Mouse (Mus musculus): ENCODE data around the gene Camsap2. TPM values are rescaled to one million over a fixed set of nuclear protein-coding genes. Genes with fewer than 3 reads are reported as not detected.

Camsap2 gene
- polyA plus RNA-seq, 1 experiment from 2014 or later, result 17.5 TPM

DNA sequence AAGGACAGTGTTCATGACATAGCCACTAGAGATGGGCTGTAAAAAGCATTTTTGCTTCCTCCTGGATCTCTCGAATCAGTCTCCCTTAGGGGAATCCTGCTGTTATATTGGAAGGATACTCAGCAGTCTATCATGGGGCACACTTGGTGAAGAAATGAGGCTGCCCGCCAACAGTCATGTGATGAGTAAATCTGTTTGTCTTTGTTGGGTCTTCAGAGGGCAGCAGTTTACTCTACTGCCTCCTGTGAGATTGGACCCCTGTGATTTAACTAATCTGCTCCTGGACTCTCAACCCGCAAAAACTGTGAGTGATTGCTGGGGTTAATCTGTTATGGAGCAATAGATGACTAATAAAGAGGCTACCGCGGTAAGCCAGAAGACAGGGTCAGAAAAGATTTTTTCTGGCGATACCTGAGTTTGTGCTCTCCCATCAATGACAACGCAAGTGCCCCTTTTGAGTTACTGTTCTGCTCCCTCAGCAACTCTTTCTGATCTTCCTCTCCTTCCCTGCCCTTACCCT is 13.0 kb upstream of the Camsap2 start:
- H3K36me3 ChIP-seq (ENCODE audit: inconsistent target), result no peaks in the 10 kb centered on the region
- H3K27ac ChIP-seq, result no peak overlapping the region
- WGBS (ENCODE audit: missing documents), result 94% methylated on average over 7 of the region's 7 CpGs
- H3K4me3 ChIP-seq (ENCODE audit: inconsistent target), result no peak overlapping the region
- no peaks in the 10 kb centered on the region for H3K79me2 ChIP-seq (ENCODE audit: inconsistent target)

DNA sequence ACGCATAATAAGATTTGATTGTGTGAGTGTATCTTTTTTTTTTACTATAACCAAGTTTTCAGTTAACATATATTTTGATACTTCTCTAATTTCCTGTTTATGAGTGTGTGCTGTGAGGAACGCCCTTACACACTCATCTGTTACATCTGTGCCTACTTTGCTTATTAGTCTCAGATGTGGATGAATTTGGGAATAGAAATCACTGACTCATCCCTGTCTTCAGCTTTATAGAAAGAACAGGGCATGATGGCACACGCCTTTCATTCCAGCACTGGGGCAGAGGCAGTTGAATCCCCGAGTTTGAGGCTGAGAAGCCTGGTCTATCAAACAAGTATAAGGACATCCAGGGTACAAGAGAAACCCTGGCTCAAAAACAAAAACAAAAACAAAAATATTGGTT is 9.7 kb upstream of the Camsap2 start:
- WGBS (ENCODE audit: missing documents), result 84% methylated on average over 3 of the region's 4 CpGs
- H3K27ac ChIP-seq, result no peak overlapping the region
- no peaks in the 10 kb centered on the region for H3K36me3 ChIP-seq (ENCODE audit: inconsistent target)
- H3K4me3 ChIP-seq (ENCODE audit: inconsistent target), result no peak overlapping the region
- H3K79me2 ChIP-seq (ENCODE audit: inconsistent target), result no peaks in the 10 kb centered on the region

DNA sequence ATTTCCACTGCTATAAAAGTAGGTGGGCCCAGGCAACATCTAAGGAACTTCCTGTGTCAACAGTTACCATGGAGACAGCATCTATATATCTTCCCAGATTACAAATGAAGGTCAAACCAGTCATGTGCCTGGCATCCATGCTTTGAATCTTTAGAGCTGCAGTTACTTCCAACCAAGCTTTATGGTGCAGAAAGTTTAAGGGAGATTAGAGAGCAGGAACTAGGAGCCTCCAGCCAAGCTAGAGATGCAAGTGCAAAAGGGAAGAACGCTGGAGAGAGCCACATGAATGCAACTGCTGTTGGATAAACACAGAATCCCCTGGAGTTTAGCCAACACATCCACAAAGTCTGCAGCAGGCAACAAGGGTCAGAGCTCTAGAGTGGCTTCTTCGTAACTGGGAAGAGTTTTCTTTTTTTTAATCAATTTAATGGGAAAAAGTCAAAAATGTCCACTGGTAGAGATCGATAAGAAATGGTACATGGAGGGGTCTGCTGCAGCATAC is 4.8 kb upstream of the Camsap2 start:
- no peak overlapping the region for H3K4me3 ChIP-seq (ENCODE audit: inconsistent target)
- WGBS (ENCODE audit: missing documents), result 77% methylated on average over 3 of the region's 3 CpGs
- H3K36me3 ChIP-seq (ENCODE audit: inconsistent target), result no peaks in the 10 kb centered on the region
- no peaks in the 10 kb centered on the region for H3K79me2 ChIP-seq (ENCODE audit: inconsistent target)
- no peak overlapping the region for H3K27ac ChIP-seq

DNA sequence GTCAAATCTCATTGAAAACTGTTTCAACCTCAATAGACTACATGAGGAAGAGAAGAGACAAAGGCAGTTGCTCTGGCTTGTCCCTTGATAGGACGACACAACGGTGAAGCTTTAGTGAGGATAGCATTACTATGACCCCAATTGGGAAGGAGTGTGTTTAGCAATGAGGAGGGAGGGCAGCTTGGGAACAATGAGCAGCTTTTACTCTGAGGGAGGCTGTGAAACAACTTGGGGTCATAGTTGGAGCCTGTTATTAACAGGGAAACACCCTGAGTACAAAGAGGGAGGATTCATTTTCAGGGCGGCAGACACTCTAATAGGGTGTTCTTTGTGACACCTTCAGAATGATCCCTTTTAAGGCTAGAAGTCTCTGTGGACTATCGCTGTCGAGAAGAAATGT is 2.2 kb upstream of the Camsap2 start:
- Histone ChIP-seq H3K4me3 (ENCODE audit: inconsistent target) (no peak overlapping the region), H3K27ac (no peak overlapping the region), H3K36me3 (ENCODE audit: inconsistent target) (no peaks in the 10 kb centered on the region), H3K79me2 (ENCODE audit: inconsistent target) (peaks cover 22% of the 10 kb centered on the region)
- 86% methylated on average over 5 of the region's 5 CpGs for WGBS (ENCODE audit: missing documents)

DNA sequence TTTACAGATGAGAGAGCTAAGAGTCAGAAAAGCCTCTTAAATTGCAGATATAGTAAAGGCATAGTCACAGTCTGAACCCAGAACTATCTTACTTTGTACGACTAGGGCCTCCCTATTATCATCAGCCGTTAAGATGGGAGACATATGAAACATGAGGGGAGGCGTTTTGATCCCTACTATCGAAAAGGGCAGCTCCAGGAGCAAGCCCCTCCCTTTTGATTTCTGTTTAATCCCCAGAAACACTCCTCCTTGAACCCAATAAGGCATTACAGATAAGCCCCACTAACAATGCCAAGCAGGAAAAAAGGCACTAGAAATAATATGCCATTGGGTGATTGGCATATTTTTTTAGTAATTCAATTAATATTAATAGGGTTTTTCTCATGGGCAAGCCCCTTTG is 1.2 kb upstream of the Camsap2 start:
- Histone ChIP-seq H3K36me3 (ENCODE audit: inconsistent target) (no peaks in the 10 kb centered on the region), H3K79me2 (ENCODE audit: inconsistent target) (peaks cover 32% of the 10 kb centered on the region), H3K4me3 (ENCODE audit: inconsistent target) (no peak overlapping the region), H3K27ac (no peak overlapping the region)
- WGBS (ENCODE audit: missing documents), result 93% methylated on average over 4 of the region's 4 CpGs

DNA sequence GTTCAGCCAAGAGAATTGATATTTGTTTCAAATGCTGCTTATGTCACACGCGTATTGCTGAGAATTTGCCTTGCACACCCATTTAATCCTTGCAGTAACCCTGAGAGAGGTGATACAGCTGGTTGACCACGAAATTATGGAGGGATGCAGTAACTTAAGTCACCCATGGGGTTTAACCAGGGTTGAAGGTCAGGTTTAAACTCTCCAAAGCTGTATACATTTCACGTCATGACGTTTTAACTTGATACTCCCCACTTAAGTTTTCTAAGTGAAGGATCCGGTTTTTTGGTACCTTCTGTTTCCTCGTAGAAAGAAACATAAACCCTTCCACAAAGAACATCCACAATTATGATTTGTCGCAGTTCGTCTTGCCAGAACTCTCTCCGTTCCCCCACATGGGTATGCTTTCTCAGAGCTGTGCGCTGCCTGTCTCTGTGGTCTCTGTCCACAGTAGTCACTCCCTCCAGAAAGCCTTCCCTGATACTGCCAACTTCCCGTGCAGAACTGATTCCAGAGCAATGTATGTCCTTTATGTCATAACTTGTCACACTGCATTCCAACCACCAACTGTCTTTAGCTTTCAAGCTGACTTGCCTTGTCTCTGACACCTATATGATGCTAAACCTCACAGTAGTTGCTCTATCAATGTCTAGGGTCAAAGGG is 600 bp upstream of the Camsap2 start:
- no peaks in the 10 kb centered on the region for H3K36me3 ChIP-seq (ENCODE audit: inconsistent target)
- no peak overlapping the region for H3K27ac ChIP-seq
- peak overlapping the region; percentile 49 for H3K4me3 ChIP-seq (ENCODE audit: inconsistent target)
- 6% methylated on average over 12 of the region's 12 CpGs for WGBS (ENCODE audit: missing documents)
- H3K79me2 ChIP-seq (ENCODE audit: inconsistent target), result peaks cover 38% of the 10 kb centered on the region

DNA sequence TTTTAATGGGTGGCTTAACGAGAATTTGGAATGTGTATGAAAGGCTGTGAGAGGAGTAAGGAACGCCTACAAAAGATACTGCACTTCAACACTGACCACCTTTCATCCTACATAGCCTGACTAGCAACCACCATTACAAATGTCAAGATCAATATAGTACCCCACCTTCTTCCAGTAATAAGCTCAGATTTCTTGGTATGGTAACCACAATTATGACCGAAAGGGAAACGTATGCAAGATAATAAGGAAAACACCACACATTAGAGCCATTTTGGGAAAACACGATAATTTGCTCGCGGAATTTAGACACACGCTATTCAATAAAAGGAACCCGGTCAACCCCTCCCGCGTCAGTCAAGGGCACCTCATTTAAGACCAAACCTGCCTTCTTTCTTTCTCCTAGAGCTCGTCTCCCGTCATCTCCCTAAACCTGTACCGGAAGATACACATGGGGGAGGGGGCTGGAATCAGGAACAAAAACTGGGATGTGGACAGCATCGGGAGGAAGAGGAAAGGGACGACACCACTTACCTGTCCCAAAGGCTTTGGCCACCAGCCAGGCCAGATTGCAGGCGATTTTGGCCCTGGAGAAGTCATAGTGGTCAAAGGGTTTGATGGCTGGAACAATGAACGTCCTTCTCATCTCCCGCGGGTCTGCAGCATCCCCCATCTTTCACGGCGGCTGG is 993 bp downstream of the Camsap2 start:
- WGBS (ENCODE audit: missing documents), result 2% methylated on average over 22 of the region's 22 CpGs
- H3K36me3 ChIP-seq (ENCODE audit: inconsistent target), result no peaks in the 10 kb centered on the region

DNA sequence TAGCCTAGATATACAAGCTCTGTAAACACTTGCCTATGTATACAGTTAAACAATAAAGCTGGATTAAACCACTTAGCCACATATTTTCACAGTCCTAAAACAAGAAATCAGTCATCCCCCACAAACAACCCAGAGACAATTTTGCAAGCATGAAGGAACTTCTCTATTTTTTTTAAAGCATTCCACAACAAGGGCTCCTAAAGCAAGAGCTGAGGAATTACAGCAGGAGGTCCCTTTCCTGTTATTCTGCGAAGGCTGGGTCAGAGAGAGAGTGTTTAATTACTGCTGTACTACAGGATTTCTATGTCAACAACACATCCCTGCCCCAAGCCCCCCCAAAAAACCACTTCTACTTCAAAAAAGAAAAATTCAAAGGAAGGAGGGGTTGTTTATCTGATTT is 1.6 kb downstream of the Camsap2 start:
- H3K36me3 ChIP-seq (ENCODE audit: inconsistent target), result no peaks in the 10 kb centered on the region
- peaks cover 60% of the 10 kb centered on the region for H3K79me2 ChIP-seq (ENCODE audit: inconsistent target)
- 25% methylated on average over 1 of the region's 1 CpGs for WGBS (ENCODE audit: missing documents)
- no peak overlapping the region for H3K27ac ChIP-seq
- peak overlapping the region; percentile 81 for H3K4me3 ChIP-seq (ENCODE audit: inconsistent target)

More for the DNA sequence above, 993 bp downstream of the Camsap2 start:
- H3K27ac ChIP-seq, result no peak overlapping the region
- peaks cover 54% of the 10 kb centered on the region for H3K79me2 ChIP-seq (ENCODE audit: inconsistent target)
- peak overlapping the region; percentile 81 for H3K4me3 ChIP-seq (ENCODE audit: inconsistent target)

DNA sequence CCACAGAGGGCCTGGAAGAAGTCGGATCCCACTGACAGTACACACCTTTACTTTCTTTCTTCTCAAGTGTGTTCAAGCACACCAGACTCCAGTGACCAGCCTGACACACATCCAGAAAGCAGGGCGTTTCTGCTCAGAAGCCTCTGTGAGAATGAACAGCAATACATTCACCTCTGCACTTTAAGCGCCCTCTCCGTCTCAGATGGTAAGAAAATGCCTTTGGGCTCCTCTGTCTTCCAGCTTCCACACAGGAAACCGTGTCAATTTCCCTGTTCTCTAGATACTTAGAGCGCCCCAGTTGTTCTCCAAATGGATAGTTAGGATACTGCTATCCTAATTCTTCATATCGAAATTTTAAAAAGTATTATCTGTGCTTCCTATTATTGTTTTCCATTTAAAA is 2.2 kb downstream of the Camsap2 start:
- Histone ChIP-seq H3K36me3 (ENCODE audit: inconsistent target) (no peaks in the 10 kb centered on the region), H3K79me2 (ENCODE audit: inconsistent target) (peaks cover 64% of the 10 kb centered on the region), H3K27ac (no peak overlapping the region), H3K4me3 (ENCODE audit: inconsistent target) (no peak overlapping the region)
- 96% methylated on average over 6 of the region's 7 CpGs for WGBS (ENCODE audit: missing documents)

DNA sequence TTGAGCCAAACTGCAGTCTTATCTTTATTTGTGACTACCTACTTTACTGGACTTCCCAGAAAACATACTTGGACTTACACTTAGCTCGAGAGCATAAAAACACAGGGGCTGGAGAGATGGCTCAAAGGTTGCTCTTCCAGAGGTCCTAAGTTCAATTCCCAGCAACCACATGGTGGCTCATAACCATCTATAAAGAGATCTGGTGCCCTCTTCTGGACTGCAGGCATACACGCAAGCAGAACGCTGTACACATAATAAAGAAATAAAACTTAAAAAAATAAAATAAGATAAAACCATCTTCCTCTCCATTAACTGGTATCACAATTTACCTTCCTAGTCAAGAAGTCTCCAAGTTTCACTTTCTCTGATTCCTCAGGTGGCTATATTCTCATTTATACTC is 5.4 kb downstream of the Camsap2 start:
- Histone ChIP-seq H3K36me3 (ENCODE audit: inconsistent target) (no peaks in the 10 kb centered on the region), H3K4me3 (ENCODE audit: inconsistent target) (no peak overlapping the region), H3K79me2 (ENCODE audit: inconsistent target) (peaks cover 72% of the 10 kb centered on the region), H3K27ac (no peak overlapping the region)
- 92% methylated on average over 3 of the region's 3 CpGs for WGBS (ENCODE audit: missing documents)

DNA sequence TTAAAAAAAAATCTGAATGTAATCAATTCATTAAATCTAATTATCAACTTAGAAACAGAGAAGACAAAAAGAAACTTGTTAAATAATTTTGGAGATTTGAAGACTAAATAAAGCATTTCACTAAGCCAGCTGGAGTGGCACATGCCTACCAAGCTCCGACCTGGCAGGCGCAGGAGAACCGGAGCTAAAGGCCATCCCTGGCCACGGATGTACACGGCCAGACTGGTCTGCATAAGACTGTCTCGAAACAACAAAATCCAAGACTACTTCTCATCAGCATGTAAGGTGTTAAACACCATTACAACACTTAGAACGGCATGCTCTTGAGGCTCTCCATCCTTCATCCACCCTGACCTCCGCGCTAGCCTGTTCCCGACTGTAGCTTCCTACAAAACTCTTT is 11.2 kb downstream of the Camsap2 start:
- H3K36me3 ChIP-seq (ENCODE audit: inconsistent target), result 0 out of 2 replicates have a peak, but pooled peaks cover 4% of the 10 kb centered on the region
- H3K79me2 ChIP-seq (ENCODE audit: inconsistent target), result peaks cover 73% of the 10 kb centered on the region
- no peak overlapping the region for H3K4me3 ChIP-seq (ENCODE audit: inconsistent target)
- WGBS (ENCODE audit: missing documents), result 97% methylated on average over 10 of the region's 10 CpGs
- no peak overlapping the region for H3K27ac ChIP-seq

DNA sequence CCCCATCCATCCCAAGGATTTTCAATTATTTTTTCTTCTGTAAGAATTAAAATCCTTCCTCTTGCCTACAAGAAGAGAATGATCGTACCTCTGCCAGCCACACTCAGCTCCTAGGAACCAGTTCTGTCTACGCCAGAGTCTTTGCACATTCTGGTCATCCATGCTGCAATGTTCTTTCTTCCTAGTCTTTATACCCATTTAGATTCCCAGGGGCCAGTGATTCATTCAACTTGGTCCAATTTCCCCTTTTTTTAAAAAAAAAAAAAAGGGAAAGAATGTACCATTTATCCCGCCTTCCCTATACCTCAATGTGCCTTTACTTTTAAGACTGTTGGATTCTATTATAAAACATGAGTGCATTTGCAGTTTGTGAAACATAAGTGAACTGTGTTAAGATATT is 12.4 kb downstream of the Camsap2 start:
- WGBS (ENCODE audit: missing documents), result 88% methylated on average over 3 of the region's 3 CpGs
- 0 out of 2 replicates have a peak, but pooled peaks cover 4% of the 10 kb centered on the region for H3K36me3 ChIP-seq (ENCODE audit: inconsistent target)
- no peak overlapping the region for H3K4me3 ChIP-seq (ENCODE audit: inconsistent target)
- H3K79me2 ChIP-seq (ENCODE audit: inconsistent target), result peaks cover 78% of the 10 kb centered on the region
- H3K27ac ChIP-seq, result no peak overlapping the region

DNA sequence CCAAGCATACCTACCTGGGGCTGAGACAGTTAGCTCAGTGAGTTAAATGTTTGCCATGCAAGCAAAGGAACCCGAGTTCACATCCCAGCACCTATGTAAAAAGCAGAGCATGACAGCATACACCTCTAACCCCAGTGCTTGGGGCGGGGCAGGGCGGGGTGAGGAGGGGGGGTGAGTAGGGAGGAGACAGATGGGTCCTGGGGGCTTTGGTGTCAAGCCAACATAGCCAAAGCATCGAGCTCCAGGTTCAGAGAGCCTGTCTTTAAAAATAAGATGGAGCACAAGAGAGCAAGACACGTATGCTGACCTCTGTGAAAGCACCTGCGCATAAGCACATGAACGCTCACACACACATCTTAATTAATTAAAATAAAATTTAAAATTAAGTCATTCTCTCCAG is 12.8 kb downstream of the Camsap2 start:
- H3K36me3 ChIP-seq (ENCODE audit: inconsistent target), result 0 out of 2 replicates have a peak, but pooled peaks cover 4% of the 10 kb centered on the region
- WGBS (ENCODE audit: missing documents), result 97% methylated on average over 7 of the region's 7 CpGs
- H3K79me2 ChIP-seq (ENCODE audit: inconsistent target), result peaks cover 82% of the 10 kb centered on the region
- no peak overlapping the region for H3K27ac ChIP-seq
- no peak overlapping the region for H3K4me3 ChIP-seq (ENCODE audit: inconsistent target)

DNA sequence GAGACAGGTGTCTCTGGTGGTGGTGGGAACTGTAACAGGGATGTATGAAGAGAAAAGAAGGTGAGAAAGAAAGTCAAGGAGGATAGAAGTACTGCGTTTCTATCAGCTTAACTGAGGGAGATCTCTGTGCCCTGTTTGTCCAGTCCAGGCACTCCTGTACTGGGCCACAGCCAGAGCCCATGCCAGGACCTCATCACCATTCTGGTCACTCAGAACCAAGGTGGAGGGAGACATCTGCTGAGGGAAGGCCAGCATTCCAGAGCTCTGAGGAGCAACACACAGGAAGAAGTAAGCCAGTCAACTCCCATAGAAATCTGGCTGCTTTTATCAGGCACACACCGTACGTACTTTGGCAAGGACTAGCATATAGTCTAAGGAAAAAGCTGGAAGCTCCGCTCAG is 14.1 kb downstream of the Camsap2 start:
- 88% methylated on average over 4 of the region's 4 CpGs for WGBS (ENCODE audit: missing documents)
- Histone ChIP-seq H3K4me3 (ENCODE audit: inconsistent target) (no peak overlapping the region), H3K36me3 (ENCODE audit: inconsistent target) (0 out of 2 replicates have a peak, but pooled peaks cover 4% of the 10 kb centered on the region), H3K27ac (no peak overlapping the region), H3K79me2 (ENCODE audit: inconsistent target) (peaks cover 95% of the 10 kb centered on the region)

DNA sequence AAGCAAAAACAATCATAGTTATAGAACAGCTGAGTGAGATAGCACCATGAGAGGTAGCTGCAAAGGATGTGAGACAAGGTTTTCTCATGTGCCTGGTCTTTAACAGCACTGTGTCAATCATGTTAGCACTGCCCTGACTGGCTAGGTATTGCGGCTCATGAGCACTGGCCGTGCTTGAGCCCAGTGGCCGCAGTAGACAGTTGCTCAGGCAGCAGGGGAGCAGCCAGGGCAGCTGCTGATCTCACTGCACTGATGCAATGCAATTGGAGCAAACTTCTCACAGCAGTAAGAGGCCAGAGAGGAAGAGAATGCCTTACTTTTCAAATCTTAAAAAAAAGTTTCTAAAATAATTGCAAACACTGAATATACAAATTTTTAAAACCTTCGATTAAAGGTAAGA is 16.5 kb downstream of the Camsap2 start:
- WGBS (ENCODE audit: missing documents), result 95% methylated on average over 4 of the region's 4 CpGs
- Histone ChIP-seq H3K27ac (no peak overlapping the region), H3K4me3 (ENCODE audit: inconsistent target) (no peak overlapping the region), H3K36me3 (ENCODE audit: inconsistent target) (0 out of 2 replicates have a peak, but pooled peaks cover 4% of the 10 kb centered on the region), H3K79me2 (ENCODE audit: inconsistent target) (peaks cover 88% of the 10 kb centered on the region)

Data from macrophage (primary cell).